Mouse (Mus musculus) lung, postnatal 0 days (tissue): ENCODE results near the gene Rnf40. TPM values are rescaled to one million over a fixed set of nuclear protein-coding genes. Genes with fewer than 3 reads are reported as not detected.

Source experiments
- ATAC-seq: fragments of 200-750 bp; cut with Nextera tagmentation; 2 replicates; pipeline ENCODE4 v1.8.0; 2017; ENCODE audit warnings: moderate library complexity
- DNase-seq: peaks from one replicate; pipeline ENCODE4 v3.0.0-alpha.2; 2016; ENCODE audit warnings: low spot score
- H3K27ac ChIP-seq: fragments of 300-500 bp; sonication (generic); 2 replicates; pipeline ENCODE4 v1.5.1; 2014; ENCODE audit warnings: antibody characterized with exemption, mild to moderate bottlenecking, low read length, mixed read lengths
- H3K27me3 ChIP-seq: fragments of 300-500 bp; sonication (generic); replicated peaks from 2 replicates; pipeline ENCODE4 v1.6.1; 2014; ENCODE audit warnings: low read length, mixed read lengths; ENCODE audit not compliant: insufficient read depth
- H3K36me3 ChIP-seq: fragments of 300-500 bp; sonication (generic); 2 replicates; pipeline ENCODE4 v1.6.1; 2014; ENCODE audit warnings: low read length, mixed read lengths; ENCODE audit not compliant: insufficient read depth
- H3K4me1 ChIP-seq: fragments of 300-500 bp; sonication (generic); 2 replicates; pipeline ENCODE4 v1.6.1; 2014; ENCODE audit warnings: antibody characterized with exemption, low read depth, low read length, mixed read lengths; ENCODE audit not compliant: insufficient read depth
- H3K4me2 ChIP-seq: fragments of 300-500 bp; sonication (generic); replicated peaks from 2 replicates; pipeline ENCODE4 v1.6.1; 2014; ENCODE audit warnings: low read depth, mild to moderate bottlenecking, low read length, moderate library complexity, mixed read lengths
- H3K4me3 ChIP-seq: fragments of 300-500 bp; sonication (generic); 2 replicates; pipeline ENCODE4 v1.5.1; 2014; ENCODE audit warnings: low read depth, low read length
- H3K9ac ChIP-seq: fragments of 300-500 bp; sonication (generic); replicated peaks from 2 replicates; pipeline ENCODE4 v1.6.1; 2014; ENCODE audit warnings: low read depth, mild to moderate bottlenecking
- H3K9me3 ChIP-seq: fragments of 300-500 bp; sonication (generic); 2 replicates; pipeline ENCODE4 v1.6.1; 2016; ENCODE audit warnings: low read length, mixed read lengths
- CTCF ChIP-seq: IDR thresholded peaks from 2 replicates; pipeline ENCODE4 v1.5.1; 2016; ENCODE audit warnings: antibody characterized with exemption, mild to moderate bottlenecking
- EP300 ChIP-seq: IDR thresholded peaks from 2 replicates; pipeline ENCODE4 v1.6.1; 2016; ENCODE audit warnings: antibody characterized with exemption, mild to moderate bottlenecking, control low read depth
- WGBS: fragments of 180-500 bp; shearing (Covaris S2); extraction: QIAGEN DNeasy Blood & Tissue Kit; methylation state at CpG from one replicate; pipeline ENCODE4 v1.1.7; 2014; 5-methylcytosine and 5-hydroxymethylcytosine counted together
- polyA plus RNA-seq: library from polyadenylated mRNA; unstranded; fragments of >200 nt; fragmentation: Nextera tagmentation; extraction: Ambion mirVana; gene quantifications from 2 replicates; pipeline ENCODE4 v1.2.1, GENCODE M21; 2015

Gene Rnf40
- polyA plus RNA-seq, 1 experiment from 2014 or later = 25.9 TPM

GRCm38 (mm10) chr7:127613501-127613900 lies 24.9 kb downstream of the Rnf40 start:
- Histone ChIP-seq H3K27ac (no peak overlapping the region), H3K4me1 (peaks cover 3% of the 10 kb centered on the region; the same call in 1 of the 2 replicates), H3K4me2 (no peak overlapping the region), H3K9ac (peak overlapping the region; percentile 95; the same call in 1 of the 2 replicates), H3K27me3 (no peaks in the 10 kb centered on the region), H3K36me3 (peaks cover 29% of the 10 kb centered on the region; the same call in 1 of the 2 replicates), H3K4me3 (no peak overlapping the region), H3K9me3 (no peaks in the 10 kb centered on the region)
- no peak for TF ChIP-seq EP300
- TF ChIP-seq CTCF = no peak
- ATAC-seq (no peak), DNase-seq (no peak)
- WGBS = 84% methylated on average over 8 of the region's 8 CpGs

GRCm38 (mm10) chr7:127614091-127614490 lies 25.5 kb downstream of the Rnf40 start:
- no peaks in the 10 kb centered on the region for H3K9me3 ChIP-seq
- ATAC-seq = no peak
- peak overlapping the region; percentile 86 for H3K4me2 ChIP-seq
- 18% methylated on average over 8 of the region's 8 CpGs for WGBS
- H3K27ac ChIP-seq = peak overlapping the region; percentile 89
- peaks cover 28% of the 10 kb centered on the region; the same call in 1 of the 2 replicates for H3K36me3 ChIP-seq
- peak overlapping the region; percentile 95 for H3K9ac ChIP-seq
- no peaks in the 10 kb centered on the region for H3K27me3 ChIP-seq
- peak overlapping the region; percentile 96 for H3K4me3 ChIP-seq
- TF ChIP-seq CTCF = no peak
- TF ChIP-seq EP300 = no peak
- DNase-seq = no peak
- peaks cover 3% of the 10 kb centered on the region; the same call in 1 of the 2 replicates for H3K4me1 ChIP-seq

DNA sequence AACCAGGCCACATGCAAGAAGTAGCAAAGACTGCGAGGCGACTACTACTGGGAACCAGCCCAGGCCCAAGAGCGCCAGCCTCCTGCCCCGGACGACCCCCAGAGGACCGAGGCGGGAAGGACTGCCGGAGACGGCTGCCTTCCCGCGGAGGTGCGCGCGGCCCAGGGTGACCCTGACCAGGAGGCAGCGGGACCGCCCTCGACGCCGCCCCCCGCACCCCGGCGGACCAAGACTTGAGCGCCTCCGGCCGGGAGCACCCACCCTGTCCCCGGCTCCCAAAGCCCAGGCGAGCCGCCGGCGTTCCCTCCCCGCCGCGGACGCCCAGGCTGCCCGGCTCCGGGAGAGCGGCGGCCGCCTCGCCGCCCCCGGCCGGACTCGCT lies 25.9 kb downstream of the Rnf40 start:
- Histone ChIP-seq H3K4me3 (peak overlapping the region; percentile 96), H3K36me3 (peaks cover 28% of the 10 kb centered on the region; the same call in 1 of the 2 replicates), H3K4me2 (peak overlapping the region; percentile 86), H3K27me3 (no peaks in the 10 kb centered on the region), H3K4me1 (peaks cover 3% of the 10 kb centered on the region; the same call in 1 of the 2 replicates), H3K9me3 (no peaks in the 10 kb centered on the region), H3K9ac (peak overlapping the region; percentile 95), H3K27ac (peak overlapping the region; percentile 89)
- no peak for TF ChIP-seq EP300
- WGBS = 0% methylated on average over 29 of the region's 44 CpGs
- DNase-seq (peak; percentile 54), ATAC-seq (peak; percentile 69)

DNA sequence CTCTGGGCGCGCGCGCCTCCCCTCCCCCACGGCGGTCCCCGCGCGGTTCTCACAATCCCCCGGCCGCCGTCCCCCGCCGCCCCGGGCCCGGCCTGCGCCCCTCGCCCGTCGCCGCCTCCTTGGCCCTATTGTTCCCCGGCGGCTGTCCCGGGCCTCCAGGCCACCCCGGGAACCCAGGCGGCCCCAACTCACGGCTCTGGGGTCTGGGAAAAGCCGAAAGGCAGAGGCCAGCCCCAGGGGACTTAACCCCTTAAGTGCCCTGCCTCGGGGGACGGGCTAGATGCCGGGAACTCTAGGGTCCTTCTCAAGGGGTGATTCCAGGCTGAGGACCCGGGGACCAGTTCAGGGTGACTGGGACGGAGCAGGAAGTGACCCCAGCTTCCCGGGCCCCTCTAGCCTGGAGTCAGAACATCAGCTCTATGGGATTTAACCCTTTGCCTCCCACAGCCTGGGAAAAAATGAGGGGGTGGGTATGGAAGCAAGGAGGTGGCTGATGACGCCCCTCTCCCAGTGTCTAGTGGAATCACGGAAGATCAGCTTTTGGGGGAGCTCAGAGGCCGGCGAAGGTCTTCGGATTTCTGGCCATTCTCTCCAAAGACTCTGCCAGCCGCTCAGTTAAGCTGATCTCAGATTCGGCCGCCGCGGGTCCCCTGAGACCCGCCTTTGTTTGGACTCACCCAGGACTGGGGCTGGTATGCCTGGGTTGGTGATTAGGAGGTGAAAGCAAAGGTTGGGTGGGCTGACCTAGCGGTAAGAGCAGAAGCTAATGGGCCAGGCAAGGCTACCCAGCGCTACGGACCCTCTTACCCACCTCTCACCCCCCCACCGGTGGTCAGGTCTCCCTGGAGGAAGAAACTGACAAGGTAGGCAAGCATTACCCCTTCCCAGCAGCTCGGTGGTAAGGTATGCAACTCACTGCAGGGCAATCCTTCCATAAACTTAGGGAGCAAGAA lies 26.6 kb downstream of the Rnf40 start, which contains the start of gene Zfp629:
TSS of gene Zfp629 (minus strand) at position 907 of the 953 bp plus-strand sequence.
- no peak for TF ChIP-seq CTCF
- 0 out of 2 replicates have a peak, but pooled peaks have one; percentile 18 for TF ChIP-seq EP300
- Histone ChIP-seq H3K27ac (peak within 1 kb of the TSS; percentile 89), H3K4me1 (peaks cover 3% of the 10 kb centered on the region; the same call in 1 of the 2 replicates), H3K27me3 (no peaks in the 10 kb centered on the region), H3K4me2 (peak within 1 kb of the TSS; percentile 86), H3K36me3 (peaks cover 24% of the 10 kb centered on the region; the same call in 1 of the 2 replicates), H3K9me3 (no peaks in the 10 kb centered on the region), H3K4me3 (peak within 1 kb of the TSS; percentile 96), H3K9ac (peak within 1 kb of the TSS; percentile 95)
- peak; percentile 93 for ATAC-seq
- peak; percentile 89 for DNase-seq
- 0% methylated on average over 37 of the region's 50 CpGs for WGBS

DNA sequence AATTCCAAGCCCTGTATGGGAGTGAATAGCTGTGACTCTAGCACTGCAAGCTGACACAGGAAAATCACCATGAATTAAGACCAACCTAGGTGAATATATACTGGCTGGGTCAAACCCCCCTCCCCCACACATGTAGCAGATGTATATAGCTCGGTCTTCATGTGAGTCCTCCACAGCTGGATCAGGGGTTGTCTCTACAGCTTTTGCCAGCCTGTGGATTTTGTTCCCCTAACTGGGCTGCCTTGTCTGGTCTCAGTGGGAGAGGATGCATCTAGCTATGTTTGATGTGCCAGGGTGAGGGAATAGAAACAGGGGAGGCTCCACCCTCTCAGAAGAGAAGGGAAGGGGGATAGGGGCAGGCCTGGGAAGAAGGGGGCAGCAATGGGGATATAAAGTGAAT lies 27.8 kb downstream of the Rnf40 start:
- TF ChIP-seq EP300 (no peak), CTCF (no peak)
- H3K4me3 ChIP-seq = no peak overlapping the region
- H3K27me3 ChIP-seq = no peaks in the 10 kb centered on the region
- H3K27ac ChIP-seq = no peak overlapping the region
- H3K4me1 ChIP-seq = peaks cover 3% of the 10 kb centered on the region; the same call in 1 of the 2 replicates
- H3K36me3 ChIP-seq = peaks cover 12% of the 10 kb centered on the region; the same call in 1 of the 2 replicates
- DNase-seq = no peak
- ATAC-seq = no peak
- WGBS = 29% methylated on average over 1 of the region's 1 CpGs
- H3K9me3 ChIP-seq = no peaks in the 10 kb centered on the region
- no peak overlapping the region for H3K4me2 ChIP-seq
- H3K9ac ChIP-seq = no peak overlapping the region

- 54% methylated on average over 1 of the region's 1 CpGs for WGBS
- Histone ChIP-seq H3K27ac (no peak overlapping the region), H3K9ac (no peak overlapping the region), H3K4me3 (no peak overlapping the region), H3K27me3 (no peaks in the 10 kb centered on the region), H3K4me1 (peaks cover 3% of the 10 kb centered on the region; the same call in 1 of the 2 replicates), H3K4me2 (no peak overlapping the region), H3K36me3 (peaks cover 7% of the 10 kb centered on the region; the same call in 1 of the 2 replicates), H3K9me3 (no peaks in the 10 kb centered on the region)
- ATAC-seq (no peak), DNase-seq (no peak)
- TF ChIP-seq EP300 (no peak), CTCF (no peak)
Observed at GRCm38 (mm10) chr7:127616881-127617280, 28.3 kb downstream of the Rnf40 start.
